9 mouse cellular contexts compared by ENCODE assay signal in genomic region chr11:116571767-116572679, GRCm38 (mm10). TPM values are rescaled to one million over a fixed set of nuclear protein-coding genes. Genes with fewer than 3 reads are reported as not detected.
DNase-seq lines count a peak whose midpoint lies in the region; ATAC-seq and TF ChIP-seq lines count a peak whose summit lies in the region.
"Had no signal": no experiment of that assay in that cellular context is flagged by ENCODE, and none has a peak within 500 bp of the region (broad histone marks: within the 10 kb centered on the region; RNA-seq: fewer than 3 reads in every experiment).

No protein-coding gene starts in this region.

- 0 out of 2 replicates have a peak overlapping the region, but pooled peaks have one; percentile 34 for H3K9ac ChIP-seq in heart, embryonic 12.5 days
- H3K9ac ChIP-seq: forebrain, embryonic 12.5 days had no signal

- no peaks in the 10 kb centered on the region for H3K36me3 ChIP-seq in heart, embryonic 12.5 days
- H3K36me3 ChIP-seq: forebrain, embryonic 12.5 days had no signal

- H3K9me3 ChIP-seq in heart, embryonic 12.5 days (replicated peaks), result no peaks in the 10 kb centered on the region
- H3K9me3 ChIP-seq: forebrain, embryonic 12.5 days had no signal

- no peak for DNase-seq in layer of hippocampus, adult 2 months (ENCODE audit: low spot score in 2 of 2)
- DNase-seq in layer of hippocampus, adult 11-12 months (ENCODE audit: low spot score), result no peak
- peak; percentile 76 for DNase-seq in adrenal gland, postnatal 25 days
- DNase-seq in thymus, adult 18-20 months, result no peak
- DNase-seq in layer of hippocampus, postnatal 36 days, result no peak
- DNase-seq in embryo, embryonic 10 days (ENCODE audit: low spot score), result no peak

- peak; percentile 66 for ATAC-seq in heart, embryonic 12.5 days (ENCODE audit: insufficient number of reproducible peaks, low FRiP score)
- peak; percentile 55 for ATAC-seq in megakaryocyte-erythroid progenitor cell, adult 5-6 weeks (replicated peaks; ENCODE audit: low FRiP score, low TSS enrichment, poor library complexity, severe bottlenecking)

- WGBS in heart, embryonic 12.5 days, result 62% methylated on average over 19 of the region's 19 CpGs

- H3K27ac ChIP-seq in layer of hippocampus, adult 2 months, result peak overlapping the region; percentile 72; the same call in 1 of the 2 replicates
- peak overlapping the region; percentile 7; the same call in 1 of the 2 replicates for H3K27ac ChIP-seq in heart, embryonic 12.5 days (ENCODE audit: poor library complexity, severe bottlenecking)

- TF ChIP-seq CTCF in layer of hippocampus, adult 2 months (conservative IDR thresholded peaks at IDR 0.05), result no peak

- peaks cover 75% of the 10 kb centered on the region for H3K4me1 ChIP-seq in heart, embryonic 12.5 days (replicated peaks)

- H3K27me3 ChIP-seq in heart, embryonic 12.5 days (replicated peaks), result no peaks in the 10 kb centered on the region
- H3K27me3 ChIP-seq: forebrain, embryonic 12.5 days had no signal

- peak overlapping the region; percentile 22 for H3K4me2 ChIP-seq in heart, embryonic 12.5 days
- H3K4me2 ChIP-seq: forebrain, embryonic 12.5 days had no signal

- H3K4me3 ChIP-seq in layer of hippocampus, adult 2 months, result no peak overlapping the region
- peak overlapping the region; percentile 4; the same call in 1 of the 2 replicates for H3K4me3 ChIP-seq in heart, embryonic 12.5 days
- H3K4me3 ChIP-seq: forebrain, embryonic 12.5 days had no signal

RNA-seq across cellular contexts. Expression of gene Ube2o, which starts 9.2 kb away (rescaled TPM):
- 100 to 1,000 TPM in 1 of 2 experiments, 10 to 100 TPM in 1; 93.7 to 101 TPM for total RNA-seq in layer of hippocampus, adult 2 months (2021)
- total RNA-seq in adrenal gland, postnatal 25 days (2021), result 32.7 and 34.1 TPM in 2 replicates
- 18.1 and 19.9 TPM in 2 replicates for polyA plus RNA-seq in heart, embryonic 12.5 days (2016; fragmentation: Nextera tagmentation; extraction: Ambion mirVana)
- 9.2 and 28.8 TPM in 2 replicates for total RNA-seq in megakaryocyte-erythroid progenitor cell, adult 5-6 weeks (2014; fragmentation: Nextera tagmentation)
- total RNA-seq in megakaryocyte-erythroid progenitor cell, adult 5-6 weeks (2017), result 4.6 and 22.6 TPM in 2 replicates
- 10 to 100 TPM; 91.3 to 98.8 TPM for total RNA-seq in layer of hippocampus, postnatal 36 days (2021)

RNA-seq across cellular contexts. Expression of gene Aanat, which starts 14.2 kb away (rescaled TPM):
- total RNA-seq in layer of hippocampus, adult 2 months (2021), result 1 to 10 TPM in 1 of 2 experiments, under 1 TPM in 1; 0.27 to 1.2 TPM
- not detected in 2 replicates for total RNA-seq in adrenal gland, postnatal 25 days (2021)
- polyA plus RNA-seq in heart, embryonic 12.5 days (2016; fragmentation: Nextera tagmentation; extraction: Ambion mirVana), result not detected in 2 replicates
- not detected in 2 replicates for total RNA-seq in megakaryocyte-erythroid progenitor cell, adult 5-6 weeks (2014; fragmentation: Nextera tagmentation)
- not detected in 2 replicates for total RNA-seq in megakaryocyte-erythroid progenitor cell, adult 5-6 weeks (2017)
- total RNA-seq in layer of hippocampus, postnatal 36 days (2021), result under 1 TPM; 0.33 to 0.77 TPM

RNA-seq across cellular contexts. Expression of gene Sphk1, which starts 41.3 kb away (rescaled TPM):
- total RNA-seq in layer of hippocampus, adult 2 months (2021), result 1 to 10 TPM; 1.6 to 1.9 TPM
- 0.57 and 1.5 TPM in 2 replicates for total RNA-seq in adrenal gland, postnatal 25 days (2021)
- polyA plus RNA-seq in heart, embryonic 12.5 days (2016; fragmentation: Nextera tagmentation; extraction: Ambion mirVana), result 1.6 and 2.1 TPM in 2 replicates
- 188 and 259 TPM in 2 replicates for total RNA-seq in megakaryocyte-erythroid progenitor cell, adult 5-6 weeks (2014; fragmentation: Nextera tagmentation)
- total RNA-seq in megakaryocyte-erythroid progenitor cell, adult 5-6 weeks (2017), result 119 and 168 TPM in 2 replicates
- 1 to 10 TPM; 1.3 to 2.4 TPM for total RNA-seq in layer of hippocampus, postnatal 36 days (2021)

RNA-seq across cellular contexts. Expression of gene Rhbdf2, which starts 54.8 kb away (rescaled TPM):
- total RNA-seq in layer of hippocampus, adult 2 months (2021), result 1 to 10 TPM; 1.4 to 1.6 TPM
- total RNA-seq in adrenal gland, postnatal 25 days (2021), result 17.7 and 24.6 TPM in 2 replicates
- 7.5 and 8.1 TPM in 2 replicates for polyA plus RNA-seq in heart, embryonic 12.5 days (2016; fragmentation: Nextera tagmentation; extraction: Ambion mirVana)
- total RNA-seq in megakaryocyte-erythroid progenitor cell, adult 5-6 weeks (2014; fragmentation: Nextera tagmentation), result 4.1 and 6.1 TPM in 2 replicates
- 1.3 and 3.3 TPM in 2 replicates for total RNA-seq in megakaryocyte-erythroid progenitor cell, adult 5-6 weeks (2017)
- total RNA-seq in layer of hippocampus, postnatal 36 days (2021), result 1 to 10 TPM in 1 of 2 experiments, under 1 TPM in 1; 0.90 to 1.4 TPM

Comparison
In these comparisons a context has a peak if more than half of its experiments do, and no peak if none do; other contexts are left out.
1. RNA of gene Sphk1, which starts 41.3 kb away (total RNA-seq): 119 to 259 TPM in megakaryocyte-erythroid progenitor cell, adult 5-6 weeks; 1.3 to 2.4 TPM in layer of hippocampus, postnatal 36 days, 1.6 to 1.9 TPM in layer of hippocampus, adult 2 months and 0.57 to 1.5 TPM in adrenal gland, postnatal 25 days; every median in the first group is over 10 times any median in the second.